Mouse (Mus musculus): Measurements from ENCODE around the gene Hist1h3i.

GRCm38 (mm10) chr13:21751827-21752226 is 31.3 kb downstream of the Hist1h3i start:
- TF ChIP-seq CTCF (IDR thresholded peaks at IDR 0.05; ENCODE audit: low read depth) (no peak), EP300 (IDR thresholded peaks at IDR 0.05; ENCODE audit: low read depth) (no peak)
